Mouse (Mus musculus): ENCODE results near the gene Gm26620.

Gene Gm26620

DNA sequence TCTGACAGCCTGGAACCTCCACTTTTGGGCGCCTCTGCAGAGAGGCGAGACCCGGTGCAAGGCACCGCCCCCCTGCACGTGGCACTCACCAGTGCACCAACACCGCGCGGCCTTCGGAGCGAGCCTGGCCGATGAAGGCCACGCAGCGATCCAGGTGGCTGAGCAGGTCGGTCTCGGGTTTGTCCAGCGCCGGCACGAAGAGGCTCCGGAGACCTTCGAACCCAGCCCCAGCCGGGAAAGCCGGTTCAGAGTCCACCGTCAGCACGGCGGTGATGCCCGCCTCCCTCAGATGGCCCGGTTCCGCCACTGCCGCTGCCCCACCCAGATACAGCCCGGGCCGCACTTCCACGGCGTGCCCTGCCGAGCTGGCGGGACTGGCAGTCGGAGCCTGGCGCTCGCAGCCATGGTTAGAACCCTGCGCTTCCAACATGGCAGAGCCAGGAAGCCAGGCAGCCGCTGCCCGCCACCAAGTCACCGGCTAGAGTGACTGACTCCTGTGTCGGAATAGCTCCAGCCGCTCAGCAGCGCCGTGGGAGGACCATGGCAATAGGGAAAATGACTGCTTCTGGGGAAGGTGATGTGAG lies at the start of gene Gm26620, which contains the start of gene Dusp12:
TSS of gene Gm26620 (plus strand) at position 88 of the 584 bp plus-strand sequence.
TSS of gene Dusp12 (minus strand) at position 563 of the 584 bp plus-strand sequence.
- DNase-seq (ENCODE audit: low spot score) = peak; percentile 85

DNA sequence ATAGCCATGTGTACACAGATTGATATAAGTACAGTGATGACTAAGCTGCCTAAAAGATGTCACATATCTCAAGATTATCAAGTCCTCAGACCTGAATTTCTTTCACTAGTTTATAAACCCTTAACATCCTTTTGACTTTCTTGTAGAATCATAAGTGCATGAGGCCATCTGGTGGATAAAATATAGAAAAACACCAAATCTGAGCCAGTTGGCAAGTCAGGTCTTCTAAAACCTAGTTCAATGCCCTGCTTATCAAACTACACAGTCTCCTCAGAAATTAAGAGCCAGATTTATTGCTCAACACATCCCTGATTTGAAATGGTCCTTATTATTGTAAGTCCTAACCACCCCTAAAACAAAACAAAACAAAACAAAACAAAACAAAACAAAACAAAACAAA lies 45.2 kb upstream of the Gm26620 start:
- no peak for DNase-seq (ENCODE audit: low spot score)

DNA sequence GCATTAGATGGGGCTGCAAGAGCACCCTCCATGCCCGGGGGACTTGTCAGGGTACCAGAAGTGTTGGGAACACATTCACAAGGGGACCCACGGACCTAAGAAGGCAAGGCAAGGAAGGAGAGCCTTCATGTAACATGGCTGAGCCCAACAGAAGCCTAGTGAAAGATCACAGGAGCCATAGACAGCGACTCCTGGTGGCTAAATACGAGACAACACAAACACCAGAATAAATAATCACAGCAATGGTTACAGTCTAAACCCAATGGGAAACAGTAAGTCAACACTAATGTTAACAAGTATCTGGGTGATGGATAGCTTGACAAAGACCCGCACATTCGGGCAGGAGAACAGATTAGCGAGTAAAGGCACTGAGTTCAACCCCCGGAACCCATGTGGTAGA lies 40.5 kb upstream of the Gm26620 start:
- DNase-seq (ENCODE audit: low spot score) = no peak

DNA sequence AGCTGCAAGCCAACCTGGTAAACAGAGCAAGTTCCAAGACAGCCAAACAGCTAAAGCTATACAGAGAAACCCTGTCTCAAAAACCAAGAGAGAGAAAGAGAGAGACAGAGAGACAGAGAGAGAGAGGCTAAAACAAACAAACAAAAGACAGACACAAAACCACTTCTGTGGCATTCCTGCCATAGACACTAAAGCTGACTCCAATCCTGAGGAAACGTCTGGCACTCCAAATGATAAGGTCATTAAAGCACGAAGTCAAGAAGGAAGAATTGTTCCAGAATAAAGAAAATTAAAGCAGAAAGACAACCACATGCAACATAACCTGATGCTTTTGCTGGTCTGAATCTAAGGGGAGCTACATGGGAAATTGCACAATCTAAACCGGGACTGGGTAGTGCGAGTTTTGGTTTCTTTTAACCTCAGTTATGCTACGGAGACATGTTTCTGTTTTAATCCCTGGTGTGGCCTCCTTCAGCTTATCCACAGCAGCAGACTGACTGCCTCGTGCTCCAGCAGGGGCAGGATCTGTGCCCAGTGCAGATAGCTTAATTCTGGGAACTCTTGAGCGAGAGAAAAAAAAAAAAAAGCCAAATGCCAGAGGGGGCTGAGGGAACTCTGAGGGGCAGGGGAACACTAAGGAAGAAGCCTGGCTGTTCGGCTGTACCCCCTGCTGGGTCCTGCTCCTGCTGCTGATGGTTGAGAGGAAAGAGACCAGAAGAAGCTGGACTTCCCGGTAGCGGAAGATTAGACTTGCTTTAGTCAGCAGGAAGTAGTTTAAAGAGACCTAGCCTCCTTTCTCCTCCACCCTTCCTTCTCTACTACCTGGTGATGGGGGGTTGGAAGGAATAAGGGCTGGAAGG lies 39.2 kb upstream of the Gm26620 start:
- DNase-seq (ENCODE audit: low spot score) = no peak

DNA sequence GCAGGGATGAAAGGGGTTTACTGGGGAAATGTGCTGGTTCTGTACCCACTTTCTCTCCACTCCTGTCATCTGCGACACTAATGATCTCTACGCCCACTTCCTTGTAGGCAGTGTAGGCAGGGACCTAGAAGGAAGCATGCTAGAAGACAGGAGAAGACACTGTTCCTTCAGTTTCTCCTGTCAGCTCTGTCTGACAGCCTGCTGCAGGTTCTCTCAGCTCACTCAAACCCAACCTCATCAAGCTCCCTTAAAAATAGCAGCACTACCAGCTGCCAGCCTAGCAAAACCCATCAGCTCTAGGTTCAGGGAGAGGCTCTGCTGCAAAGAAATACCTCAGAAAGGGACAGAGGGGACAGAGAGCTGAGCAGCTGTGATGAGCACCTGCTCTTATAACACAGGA lies 34.9 kb upstream of the Gm26620 start:
- no peak for DNase-seq (ENCODE audit: low spot score)

DNA sequence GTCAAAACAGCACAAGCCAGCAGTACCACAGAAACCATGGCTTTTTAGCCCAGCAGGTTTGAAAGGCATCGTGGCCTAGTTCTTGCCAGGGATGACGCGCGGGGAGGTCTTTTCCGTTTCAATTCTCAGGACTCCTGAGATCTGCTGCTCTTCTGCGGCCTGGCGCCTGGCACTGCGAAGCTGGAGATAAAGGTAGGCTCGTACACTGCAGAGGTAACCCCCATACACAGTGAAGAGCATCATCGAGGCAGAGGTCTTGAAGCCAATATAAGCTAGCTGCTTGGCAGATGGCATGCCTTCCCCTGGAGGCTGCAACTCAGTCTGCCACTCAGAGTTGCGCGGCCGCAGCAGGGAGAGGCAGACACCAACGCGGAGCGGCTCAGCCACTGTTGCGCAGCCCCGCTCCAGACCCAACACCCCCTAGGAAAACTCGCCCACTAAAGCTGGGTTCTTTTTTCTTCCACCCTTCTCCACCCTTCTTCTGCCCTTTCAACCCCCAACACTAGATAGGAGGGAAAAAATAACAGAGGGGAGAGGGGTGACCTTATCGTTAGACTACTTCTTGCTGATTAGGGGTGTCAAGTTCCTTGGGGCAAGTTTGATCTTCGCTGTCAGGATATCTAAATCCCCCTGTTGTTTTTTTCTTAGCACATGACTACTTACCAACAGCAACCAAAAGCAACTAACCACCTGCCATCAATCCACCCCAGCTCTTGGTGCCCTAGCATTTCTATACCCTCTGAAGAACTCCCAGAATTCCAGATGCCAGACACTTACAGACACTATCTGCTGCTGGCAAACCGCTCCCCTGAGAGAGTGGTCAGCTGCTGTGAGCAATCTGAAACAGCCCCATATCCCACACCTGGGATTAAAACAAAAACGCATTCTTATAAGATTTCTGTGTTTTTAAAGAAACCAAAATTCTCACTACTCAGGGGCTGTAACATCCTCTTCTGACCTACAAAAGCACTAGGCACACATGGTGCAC lies 33.9 kb upstream of the Gm26620 start:
- DNase-seq (ENCODE audit: low spot score) = no peak

DNA sequence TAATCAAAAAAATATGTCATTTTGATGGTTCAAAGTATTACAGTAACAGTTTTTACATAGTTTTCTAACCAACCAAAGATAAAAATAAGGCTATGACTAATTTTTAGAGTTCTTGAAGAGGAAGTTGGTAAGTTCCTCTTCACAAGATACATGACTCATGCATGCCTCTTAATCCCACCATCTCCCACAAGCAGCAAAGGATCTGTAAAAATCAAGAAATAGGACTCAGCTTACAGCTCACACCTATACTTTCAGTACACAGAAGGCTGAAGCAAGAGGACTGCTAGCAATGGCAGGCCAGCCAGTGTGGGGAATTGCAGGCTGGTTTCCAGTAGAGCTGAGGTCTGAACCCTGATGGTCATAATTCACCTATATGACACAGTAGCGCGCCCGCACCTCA lies 31.3 kb upstream of the Gm26620 start:
- no peak for DNase-seq (ENCODE audit: low spot score)

DNA sequence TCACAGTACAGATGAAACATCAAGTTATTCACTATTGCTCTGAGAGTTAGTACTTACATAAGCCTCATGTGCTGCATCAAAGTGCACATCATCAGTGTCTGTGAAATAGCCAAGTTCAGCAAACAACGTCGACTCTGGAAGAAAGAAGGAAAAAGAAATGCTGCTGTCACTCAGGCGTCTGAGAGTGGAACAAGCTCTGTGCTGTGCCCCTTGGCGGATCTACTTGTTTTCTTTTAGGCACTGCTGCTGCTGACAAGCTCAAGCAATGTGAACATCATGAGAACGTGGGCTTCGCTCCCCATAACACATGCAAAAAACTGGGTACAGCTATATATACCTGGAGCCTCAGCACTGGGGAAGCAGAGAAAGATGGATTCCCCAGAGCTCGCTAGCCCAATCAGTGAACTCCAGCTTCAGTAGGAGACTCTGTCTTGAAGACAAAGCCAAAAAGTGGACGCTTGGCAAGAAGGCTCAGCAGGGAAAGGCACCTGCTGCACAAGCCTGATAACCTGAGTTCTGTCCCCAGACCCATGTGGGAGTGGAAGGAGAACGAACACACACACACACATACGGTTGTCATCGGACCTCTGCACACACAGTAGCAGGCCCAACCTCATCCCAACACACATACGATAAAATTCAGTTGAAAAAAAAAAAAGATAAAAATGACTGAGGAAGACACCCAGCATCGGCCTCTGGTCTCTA lies 29.7 kb upstream of the Gm26620 start:
- DNase-seq (ENCODE audit: low spot score) = no peak

DNA sequence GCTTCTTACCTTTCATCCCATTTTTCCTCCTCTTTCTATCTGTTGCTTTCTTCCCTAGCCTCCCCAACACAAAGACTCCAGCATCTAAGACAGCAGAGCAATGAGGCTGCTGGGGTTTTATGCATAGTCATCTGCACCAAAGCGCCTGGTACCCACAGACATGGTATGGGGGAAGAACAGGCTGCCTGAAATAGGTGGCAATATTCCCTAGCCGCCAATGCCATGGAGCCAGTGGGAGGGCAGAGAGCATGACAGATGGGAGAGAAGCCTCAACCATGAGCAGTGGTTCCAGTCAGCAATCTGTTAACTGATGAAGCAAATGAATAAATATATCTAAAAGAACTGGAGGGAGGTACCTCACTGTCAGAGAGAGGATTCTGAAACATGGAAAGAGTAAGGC lies 27.5 kb upstream of the Gm26620 start:
- no peak for DNase-seq (ENCODE audit: low spot score)

DNA sequence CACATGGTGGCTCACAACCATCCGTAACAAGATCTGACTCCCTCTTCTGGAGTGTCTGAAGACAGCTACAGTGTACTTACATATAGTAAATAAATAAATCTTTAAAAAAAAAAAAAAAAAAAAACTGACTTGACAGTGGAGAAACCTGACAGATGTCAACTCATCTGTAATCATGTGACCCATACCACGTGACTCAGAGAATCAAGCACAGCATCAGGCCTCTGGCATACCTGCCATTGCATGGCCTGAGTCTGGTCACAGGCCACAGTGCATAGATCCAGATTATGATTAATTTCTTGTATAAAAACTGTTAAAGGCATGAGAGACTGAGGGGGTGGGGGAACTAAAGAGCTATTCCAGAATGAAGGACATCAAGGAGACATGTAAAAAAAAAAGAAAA lies 26.0 kb upstream of the Gm26620 start:
- no peak for DNase-seq (ENCODE audit: low spot score)

DNA sequence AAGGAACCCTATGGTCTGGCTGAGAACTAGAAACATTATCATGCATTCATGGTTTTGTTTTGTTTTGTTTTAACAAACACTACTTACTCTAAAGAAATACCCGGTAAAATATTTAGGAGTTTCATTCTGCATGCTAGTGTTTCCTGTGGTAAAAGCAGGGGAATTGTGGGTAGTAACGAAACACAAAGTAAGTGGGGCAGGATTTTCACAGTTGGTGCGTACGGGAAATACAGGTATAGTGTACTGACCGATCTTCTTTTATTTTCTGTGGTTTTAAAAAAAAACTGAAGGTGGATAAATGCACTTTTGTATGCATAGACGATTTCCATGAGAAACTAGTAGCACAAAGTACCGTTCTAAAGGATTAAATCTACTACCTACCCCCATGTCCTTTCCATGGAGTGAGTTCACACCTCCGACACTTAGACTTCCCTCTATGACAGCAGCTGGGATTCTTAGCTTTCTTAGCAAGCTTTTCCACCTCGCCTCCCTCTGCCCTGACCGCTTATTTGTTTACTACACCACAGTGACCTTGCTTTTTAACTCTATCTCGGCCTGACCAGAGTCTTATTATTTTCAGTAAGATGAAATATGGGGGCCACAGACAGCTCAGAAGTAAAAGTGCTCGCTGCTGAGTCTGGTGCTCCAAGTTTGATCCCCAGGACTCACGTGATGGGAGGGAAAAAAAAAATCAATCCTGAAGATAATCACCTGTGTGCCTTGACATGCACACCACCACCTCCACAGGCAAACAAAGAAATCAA lies 23.0 kb upstream of the Gm26620 start:
- DNase-seq (ENCODE audit: low spot score) = no peak

DNA sequence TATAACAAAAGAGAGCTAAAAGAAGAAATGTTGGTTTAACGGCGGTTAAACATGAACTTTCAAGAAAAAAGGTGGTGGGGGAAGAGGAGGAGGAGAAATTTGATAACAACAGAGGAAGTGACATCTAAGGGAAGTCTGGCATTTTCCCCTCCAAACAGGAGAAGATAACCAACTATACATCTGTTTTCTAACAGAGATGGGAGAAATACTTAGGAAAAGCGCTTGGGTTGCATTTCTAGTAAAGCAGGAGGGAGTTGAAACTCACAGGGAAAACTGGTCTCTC lies 22.5 kb upstream of the Gm26620 start:
- DNase-seq (ENCODE audit: low spot score) = no peak

DNA sequence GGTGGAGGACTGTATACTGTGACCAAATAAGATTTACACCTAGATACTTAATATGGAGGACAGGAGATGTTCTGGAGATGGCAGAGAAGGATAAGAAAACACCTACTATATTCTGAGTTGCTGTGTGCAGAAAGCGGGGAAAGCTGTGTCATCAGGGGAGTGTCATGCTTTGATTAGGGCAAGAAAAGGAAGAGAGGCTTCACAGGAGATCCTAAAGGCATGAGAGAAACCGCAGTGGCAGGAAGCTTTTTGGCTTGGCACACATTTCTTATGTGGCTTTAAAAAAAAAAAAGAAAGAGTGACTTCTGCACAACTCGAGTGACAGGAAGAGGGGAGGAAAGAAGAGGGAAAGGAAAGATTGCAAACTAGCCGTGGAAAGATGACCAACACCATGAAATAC lies 21.8 kb upstream of the Gm26620 start:
- DNase-seq (ENCODE audit: low spot score) = no peak

DNA sequence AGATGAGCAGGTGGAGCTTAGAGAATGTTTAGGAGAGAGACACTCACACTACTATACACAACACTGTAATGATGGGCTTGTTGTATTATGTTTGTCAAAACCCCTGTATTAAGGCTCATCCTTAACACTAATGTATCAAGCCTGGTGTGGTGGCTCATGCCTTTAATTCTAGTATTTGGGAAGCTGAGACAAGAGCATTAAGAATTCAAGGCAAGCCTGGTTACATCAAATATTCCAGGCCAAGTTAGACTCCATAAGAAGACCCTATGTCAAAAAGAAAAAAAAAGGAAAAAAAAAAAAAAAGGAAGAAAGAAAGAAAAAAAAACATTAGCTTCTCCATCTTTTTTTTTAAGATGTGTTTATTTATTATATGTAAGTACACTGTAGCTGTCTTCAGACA lies 20.6 kb upstream of the Gm26620 start:
- DNase-seq (ENCODE audit: low spot score) = no peak

DNA sequence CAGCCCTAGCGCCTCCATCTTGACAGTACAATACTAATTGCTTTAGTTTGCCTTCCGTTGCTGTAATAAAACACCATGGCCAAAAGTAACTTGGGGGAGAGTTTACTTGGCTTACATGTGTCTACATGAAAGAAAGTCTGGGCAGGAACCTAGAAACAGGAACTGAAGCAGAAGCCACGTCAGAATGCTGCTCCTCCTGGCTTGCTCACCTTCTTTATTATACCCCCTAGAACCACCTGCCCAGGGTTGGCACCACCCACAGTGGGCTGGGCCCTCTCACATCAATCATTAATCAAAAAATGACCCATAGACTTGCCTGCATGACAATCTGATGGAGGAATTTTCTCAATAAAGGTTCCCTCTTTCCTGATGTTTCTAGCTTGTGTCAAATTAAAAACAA lies 20.1 kb upstream of the Gm26620 start:
- no peak for DNase-seq (ENCODE audit: low spot score)

DNA sequence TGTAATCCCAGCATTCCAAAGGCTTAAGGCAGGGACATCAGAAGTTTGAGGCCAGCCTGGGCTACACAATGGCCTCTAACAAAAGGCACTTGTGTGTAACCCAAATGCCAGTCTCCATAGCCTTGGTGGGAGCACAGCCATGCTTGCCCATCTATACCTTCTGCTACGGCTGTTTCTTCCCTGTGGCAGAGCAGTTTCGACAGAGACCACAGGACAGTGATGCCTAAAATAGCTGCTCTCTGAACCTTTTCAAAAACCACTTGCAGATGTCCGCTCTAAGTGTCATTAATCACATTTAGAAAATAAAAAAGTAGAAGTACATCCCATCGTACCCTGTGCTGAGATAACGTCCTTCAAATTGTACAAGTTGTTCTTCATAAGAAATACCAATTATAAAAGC lies 19.5 kb upstream of the Gm26620 start:
- no peak for DNase-seq (ENCODE audit: low spot score)

DNA sequence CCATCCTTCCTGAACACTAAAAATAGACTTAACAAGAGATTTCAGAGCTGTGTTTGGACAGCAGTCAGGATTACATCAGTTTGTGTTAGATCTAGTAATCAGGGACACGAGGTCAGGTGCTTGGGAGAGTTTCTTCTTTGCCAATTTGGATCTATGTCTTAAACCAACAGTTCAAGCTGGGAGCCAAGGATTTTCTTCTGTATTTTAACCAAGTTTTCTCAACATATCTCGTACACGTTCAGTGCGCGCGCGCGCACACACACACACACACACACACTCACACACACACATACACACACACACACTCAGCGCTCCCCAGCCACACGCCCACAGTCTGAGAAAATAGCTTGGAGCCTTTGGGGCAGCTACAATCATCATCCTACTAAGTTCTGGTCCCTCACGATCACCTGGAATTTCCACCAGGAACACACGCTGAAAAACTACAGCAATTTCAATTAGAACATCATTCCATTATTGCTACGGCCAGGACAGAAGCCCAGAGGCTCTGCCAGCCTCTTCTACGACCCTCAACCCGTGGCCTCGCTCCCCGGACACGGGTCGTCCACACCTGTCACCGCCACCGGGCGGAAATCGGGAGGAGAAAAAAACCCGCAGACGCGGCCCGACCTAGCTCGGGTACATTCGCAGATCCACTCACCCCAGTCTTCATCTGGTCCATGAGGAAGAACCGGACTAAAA lies 17.7 kb upstream of the Gm26620 start:
- DNase-seq (ENCODE audit: low spot score) = peak; percentile 17

DNA sequence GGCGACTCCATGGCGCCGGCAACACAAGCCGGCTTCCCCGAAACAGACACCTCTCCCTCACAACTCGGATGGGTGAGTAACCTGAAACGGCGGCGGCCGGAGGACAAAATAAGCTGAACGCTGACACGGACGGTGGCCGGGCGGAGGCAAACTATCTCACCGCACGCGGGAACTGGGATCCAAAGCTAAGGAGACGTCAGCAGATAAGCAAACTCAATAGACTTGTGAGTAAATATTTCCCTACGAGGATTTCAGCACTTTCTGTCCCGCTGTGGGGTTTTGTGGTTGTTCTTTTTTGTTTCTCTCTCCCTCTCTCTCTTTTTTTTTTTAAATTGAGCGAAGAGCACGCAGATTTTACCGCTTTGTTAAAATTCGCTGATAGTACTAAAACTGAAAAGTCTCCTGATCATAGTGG lies 17.2 kb upstream of the Gm26620 start, which contains the start of gene Atf6:
TSS of gene Atf6 (minus strand) at position 81 of the 415 bp plus-strand sequence.
- peak; percentile 94 for DNase-seq (ENCODE audit: low spot score)

DNA sequence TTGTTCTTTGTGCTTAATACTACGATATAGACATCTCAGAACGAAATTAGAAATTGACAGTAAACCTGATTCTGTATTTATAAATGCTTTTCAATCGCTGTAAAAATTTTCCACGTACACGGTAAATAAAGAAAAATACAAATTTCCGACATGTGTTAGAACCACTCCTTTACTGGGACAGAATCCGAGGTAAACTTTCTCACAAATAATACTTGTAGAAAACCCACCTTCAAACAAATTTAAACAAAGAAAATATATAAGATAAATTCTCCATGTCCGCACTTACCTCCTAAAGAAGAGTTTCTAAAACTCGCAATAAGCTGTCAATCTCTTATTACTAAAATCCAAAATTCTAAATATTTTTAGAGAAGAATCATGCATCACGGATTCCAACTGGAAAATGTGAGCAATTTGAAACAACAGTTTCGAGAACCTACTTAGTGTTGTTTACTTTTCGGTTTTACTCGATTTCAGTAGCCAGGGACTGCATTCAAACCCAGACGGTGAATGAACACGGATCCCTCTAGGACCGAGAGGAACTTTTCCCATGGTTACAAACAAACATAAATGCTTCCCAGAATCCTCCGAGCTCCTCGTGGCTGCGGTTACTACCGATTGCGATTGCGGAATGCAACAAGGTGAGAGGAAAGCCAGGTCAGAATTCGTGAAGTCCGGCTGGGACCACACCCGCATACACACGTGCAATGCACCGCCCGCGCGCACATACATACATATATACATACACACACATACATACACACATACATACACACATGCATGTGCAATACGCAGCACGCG lies 16.6 kb upstream of the Gm26620 start:
- peak; percentile 79 for DNase-seq (ENCODE audit: low spot score)

DNA sequence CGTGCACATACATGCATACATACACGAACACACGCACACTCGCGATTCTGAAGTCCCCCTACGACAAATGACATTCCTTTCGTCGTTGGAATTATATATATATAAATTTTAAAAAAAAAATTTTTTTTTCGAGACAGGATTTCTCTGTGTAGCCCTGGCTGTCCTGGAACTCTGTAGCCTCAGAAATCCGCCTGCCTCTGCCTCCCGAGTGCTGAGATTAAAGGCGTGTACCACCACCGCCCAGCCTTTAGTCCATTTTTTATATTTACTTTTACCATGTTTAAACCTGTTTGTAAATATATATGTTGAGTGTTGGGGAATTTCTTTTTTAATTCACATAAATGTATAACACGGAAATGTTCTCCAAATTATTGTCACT lies 16.0 kb upstream of the Gm26620 start:
- DNase-seq (ENCODE audit: low spot score) = no peak
